Mouse (Mus musculus) mouse trophoblast stem cell (cell line): ENCODE data around the gene Kcnip4.

Experiments
- in situ Hi-C, 2 experiments: fragments of 300-500 bp; cut with MseI, MboI; formaldehyde crosslinking; loops; 2 replicates in 1 of 2; 3 replicates in 1 of 2; pipeline ENCODE4 v1.15.1; 2025

Kcnip4 gene

DNA sequence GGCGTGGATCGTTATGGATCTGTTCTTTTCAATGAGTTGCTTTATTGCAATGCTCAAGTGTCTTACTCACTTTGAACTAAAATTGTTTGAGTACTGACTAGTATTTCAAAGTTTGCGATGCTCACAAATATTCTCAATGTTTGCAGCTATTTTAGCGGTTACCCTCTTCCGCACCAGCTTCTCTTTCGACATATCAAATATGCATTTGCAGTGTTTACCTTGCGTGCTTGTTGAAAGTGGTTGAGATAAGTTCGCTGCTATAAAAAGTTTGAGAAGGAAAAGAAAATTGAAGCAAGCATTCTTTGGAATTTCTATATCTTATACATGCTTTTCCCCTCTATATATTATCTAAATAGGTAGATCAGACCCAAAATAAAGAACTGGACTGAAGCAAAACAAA, 634.5 kb downstream of the Kcnip4 start:
- in situ Hi-C loops, result no loop called here

DNA sequence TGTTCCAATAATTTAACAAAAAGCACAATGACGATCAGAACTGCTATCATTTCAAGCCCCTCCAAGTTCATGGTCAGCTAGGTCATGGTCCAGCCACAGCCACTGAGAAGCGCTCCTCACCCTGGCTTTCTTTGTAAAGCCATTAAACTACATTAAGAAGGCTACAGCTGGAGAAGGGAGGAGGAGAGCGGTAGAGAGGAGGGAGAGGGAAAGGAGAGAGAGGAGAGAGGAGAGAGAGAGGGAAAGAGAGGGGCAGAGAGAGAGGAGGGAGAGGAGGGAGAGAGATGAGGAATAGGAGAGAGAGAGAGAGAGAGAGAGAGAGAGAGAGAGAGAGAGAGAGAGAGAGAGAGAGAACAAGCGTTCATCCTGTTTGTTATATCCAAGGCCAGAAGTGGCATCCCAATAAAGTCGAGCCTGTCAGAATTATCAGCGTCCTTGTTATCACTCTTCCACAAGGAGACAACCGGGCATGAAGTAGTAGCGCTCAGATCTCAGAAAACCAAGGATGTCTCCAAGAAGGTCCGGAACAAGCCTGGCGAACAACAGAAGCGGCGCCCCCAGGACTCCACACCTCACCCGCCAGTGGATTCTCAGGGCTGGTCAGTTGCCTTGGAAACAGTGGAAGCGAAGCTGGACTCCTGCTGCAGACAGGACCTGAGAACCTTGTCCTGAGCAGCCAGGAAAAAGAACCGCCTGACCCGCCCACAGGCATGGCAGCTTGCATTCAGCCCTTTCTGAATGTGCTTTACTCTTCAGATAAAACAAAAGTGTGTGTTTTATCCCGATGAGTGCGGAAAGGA, 635.1 kb downstream of the Kcnip4 start:
- in situ Hi-C loops, result no loop called here

DNA sequence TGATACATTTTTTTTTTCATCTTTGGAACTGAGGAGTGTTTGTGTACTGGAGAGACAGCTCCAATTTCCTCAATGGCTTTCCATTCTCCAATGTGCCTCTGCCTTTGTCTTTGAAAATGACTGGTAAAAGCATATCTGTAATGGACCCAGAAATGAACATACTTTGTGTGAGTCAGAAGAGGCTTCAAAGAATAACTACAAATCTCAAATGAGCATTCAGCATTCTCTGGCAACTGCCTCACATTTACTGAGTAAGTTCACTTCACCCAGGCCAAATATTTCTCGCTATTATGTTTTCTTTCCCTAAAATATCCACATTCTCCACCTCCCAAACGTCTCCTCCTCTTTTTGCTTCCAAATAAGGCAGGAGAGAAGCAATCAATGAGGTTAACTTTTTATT, 646.6 kb downstream of the Kcnip4 start:
- in situ Hi-C loops, result no loop called here

DNA sequence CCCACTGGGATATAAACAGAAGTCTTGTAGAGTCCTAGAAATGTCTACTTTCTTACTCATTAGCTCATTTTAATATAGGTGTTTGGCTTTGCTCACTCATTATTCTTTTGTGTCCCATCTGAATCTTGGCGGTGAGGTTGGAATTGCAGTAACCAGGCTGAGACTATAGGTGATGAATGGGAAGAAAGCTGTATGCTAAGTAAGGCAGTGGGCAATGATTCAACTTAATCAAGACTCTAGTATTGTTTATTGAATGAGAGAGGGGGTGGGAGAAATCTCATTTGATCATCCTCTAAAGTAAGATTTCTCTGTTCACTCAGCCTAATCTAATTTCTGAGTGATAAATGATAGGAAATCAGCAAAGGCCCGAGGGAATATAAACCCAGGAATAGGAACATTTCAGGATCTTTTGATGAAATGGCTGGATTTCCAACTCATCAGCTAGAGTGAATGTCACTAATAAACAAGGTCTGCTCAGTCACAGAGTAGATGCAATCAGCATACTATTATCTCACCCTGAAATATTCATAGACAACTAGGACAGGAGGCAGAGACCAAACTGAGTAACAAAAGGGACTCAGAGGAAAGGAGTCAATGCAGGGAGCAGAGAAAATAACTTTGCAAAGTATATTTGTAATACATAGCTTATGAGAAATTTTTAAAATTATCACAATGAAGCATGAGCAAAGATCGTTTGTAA, 660.3 kb downstream of the Kcnip4 start:
- in situ Hi-C loops, result no loop called here

DNA sequence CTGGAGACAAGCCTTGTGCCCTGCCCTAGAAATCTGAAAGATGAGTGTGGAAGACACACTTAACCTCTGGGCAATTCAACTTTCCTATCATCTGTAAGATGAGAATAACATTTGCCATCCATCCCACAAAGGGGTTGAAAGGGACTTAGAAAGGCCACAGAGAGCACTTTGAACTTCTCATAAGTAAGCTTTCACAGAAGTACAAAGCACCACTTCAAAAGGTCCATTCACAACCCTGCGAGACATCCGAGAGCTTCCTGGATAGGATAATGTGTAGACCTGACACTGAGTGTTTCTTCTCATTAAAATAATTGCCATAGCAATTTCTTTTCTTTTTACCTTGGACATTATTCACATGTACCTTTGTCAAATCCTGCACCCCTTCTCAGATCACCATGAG, 683.7 kb downstream of the Kcnip4 start:
- in situ Hi-C loops, result no loop called here

DNA sequence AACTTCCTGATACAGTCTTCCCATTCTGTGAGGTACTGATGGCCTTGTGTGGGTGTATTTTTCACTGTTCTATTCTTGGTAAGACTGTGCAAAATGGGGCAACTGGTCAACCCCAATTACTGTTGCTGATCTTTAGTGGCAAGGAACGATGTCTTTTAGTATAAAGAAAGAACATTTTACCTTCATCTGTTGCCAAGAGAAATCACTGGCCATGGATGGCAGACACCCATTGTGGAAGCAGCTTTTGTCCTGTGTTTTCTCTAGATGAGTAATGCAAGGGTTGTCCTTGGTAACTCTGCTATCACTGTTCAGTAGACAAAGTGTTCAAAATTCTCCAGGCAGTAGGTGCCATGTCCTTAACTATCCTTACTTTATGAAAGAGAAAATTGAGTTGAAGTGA, 729.2 kb downstream of the Kcnip4 start:
- in situ Hi-C loops, result no loop called here

DNA sequence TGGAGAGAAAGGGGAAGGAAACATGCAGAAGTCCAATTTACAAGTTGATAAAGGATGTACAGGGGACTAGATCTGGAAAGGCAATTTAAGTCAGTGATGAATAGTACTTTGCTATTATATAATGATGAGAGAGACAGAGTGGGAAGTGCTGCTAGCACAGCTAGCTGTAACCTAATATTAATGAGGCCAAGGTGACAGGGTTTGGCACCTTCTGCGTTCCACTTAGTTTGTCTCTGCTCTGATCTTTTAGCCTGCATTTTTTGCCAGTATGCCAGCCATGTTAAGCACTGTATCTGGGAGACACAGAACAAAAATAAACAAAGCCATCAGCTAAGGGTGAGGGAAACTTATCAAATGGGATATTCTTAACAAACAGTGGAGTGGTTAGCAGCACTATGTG, 745.3 kb downstream of the Kcnip4 start:
- in situ Hi-C loops, result no loop called here

DNA sequence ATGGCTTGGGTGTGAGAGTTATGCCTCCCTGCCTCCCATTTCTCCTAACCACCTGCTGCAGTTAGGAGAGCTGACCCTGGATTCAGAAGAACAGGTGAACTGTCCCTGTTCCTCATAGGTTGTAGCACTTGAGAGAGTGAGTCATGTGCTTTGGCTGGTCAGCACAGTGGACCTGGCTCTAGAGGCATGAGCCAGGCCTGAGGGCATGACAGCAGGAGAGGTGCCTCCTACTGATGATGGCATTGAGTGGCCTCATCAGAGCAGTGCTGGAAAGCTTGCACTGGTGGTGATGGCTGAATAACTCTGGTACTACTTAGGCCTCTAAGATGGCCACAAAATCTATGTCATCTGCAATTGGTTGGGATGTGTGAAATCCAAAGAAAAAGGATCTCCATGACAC, 776.1 kb downstream of the Kcnip4 start:
- in situ Hi-C loops, result loop anchor here (25.0 kb wide), 1 partner anchor 311 kb away; no protein-coding TSS in a partner anchor

DNA sequence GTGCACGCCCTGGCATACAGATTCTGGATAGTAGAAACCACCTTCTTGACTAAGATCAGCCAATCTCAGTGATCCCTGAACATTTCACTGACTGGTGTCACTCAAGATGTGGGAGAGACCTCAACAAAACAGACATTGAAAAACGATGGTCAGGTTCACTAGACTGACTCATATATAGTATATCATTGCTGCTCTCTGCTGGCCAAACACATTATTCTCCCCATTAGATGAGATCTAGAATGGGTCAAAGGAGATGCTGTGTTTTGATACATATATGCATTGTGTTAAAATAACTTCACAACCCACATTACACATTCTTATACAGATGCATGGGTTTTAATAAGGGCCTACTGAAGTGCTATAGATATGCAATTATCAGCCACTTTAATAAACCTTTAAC, 787.1 kb downstream of the Kcnip4 start:
- in situ Hi-C loops, result loop anchor here (25.0 kb wide), 1 partner anchor 300 kb away; no protein-coding TSS in a partner anchor

DNA sequence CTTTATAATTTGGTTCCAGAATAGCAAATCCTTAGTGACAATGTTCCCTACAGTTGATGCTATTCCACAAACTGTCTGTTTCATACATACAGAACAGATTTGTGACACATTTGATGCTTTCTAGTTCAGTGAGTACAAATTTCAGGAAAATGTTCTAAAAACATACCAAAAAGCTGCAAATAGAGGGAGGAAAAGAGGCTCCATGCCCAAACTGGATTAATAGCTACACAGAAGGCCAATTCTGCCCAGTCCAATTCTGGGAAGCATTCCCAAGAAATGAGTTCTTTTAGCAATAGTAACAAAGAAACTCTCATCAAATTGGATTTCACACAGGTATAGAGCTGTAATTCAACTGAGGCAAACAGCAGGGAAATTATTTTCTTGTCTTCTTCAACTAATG, 806.5 kb downstream of the Kcnip4 start:
- in situ Hi-C loops, result no loop called here

DNA sequence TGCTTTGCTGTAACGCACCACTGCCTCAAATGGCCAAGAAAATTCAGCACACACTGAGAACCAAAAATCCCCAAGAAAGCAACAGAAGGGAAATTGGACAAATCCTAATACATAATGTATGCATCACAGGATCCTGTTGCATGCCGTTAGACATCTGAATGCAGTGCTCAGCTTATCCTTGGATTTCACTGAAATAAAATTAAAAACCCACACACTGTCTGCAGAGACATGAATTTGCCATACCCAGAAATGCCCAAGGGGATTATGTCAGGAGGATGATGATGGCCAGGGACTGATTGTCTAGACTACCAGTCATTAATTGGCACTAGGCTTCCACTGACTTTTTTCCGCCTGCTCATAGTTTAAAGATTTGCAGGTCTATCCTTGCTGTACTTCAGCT, 818.7 kb downstream of the Kcnip4 start:
- in situ Hi-C loops, result no loop called here

DNA sequence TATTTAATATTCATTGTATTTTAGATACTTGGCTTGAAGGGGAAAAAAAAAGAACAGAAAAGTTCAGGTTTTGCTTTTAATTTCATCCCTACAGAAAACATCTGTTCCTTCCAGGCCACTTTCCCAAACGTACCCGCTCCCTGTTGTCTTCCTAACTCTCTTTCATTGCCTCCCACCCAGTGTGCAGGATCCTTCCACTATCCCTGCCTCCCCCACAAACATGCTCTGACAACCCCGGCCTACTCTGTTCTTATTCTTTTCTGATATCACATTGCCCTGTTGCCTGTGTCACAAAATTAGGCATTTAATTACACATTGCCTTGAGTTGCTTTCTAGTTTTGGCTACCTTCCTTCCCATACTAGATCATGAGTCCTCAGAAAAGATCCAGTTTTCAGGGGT, 837.6 kb downstream of the Kcnip4 start:
- in situ Hi-C loops, result no loop called here

DNA sequence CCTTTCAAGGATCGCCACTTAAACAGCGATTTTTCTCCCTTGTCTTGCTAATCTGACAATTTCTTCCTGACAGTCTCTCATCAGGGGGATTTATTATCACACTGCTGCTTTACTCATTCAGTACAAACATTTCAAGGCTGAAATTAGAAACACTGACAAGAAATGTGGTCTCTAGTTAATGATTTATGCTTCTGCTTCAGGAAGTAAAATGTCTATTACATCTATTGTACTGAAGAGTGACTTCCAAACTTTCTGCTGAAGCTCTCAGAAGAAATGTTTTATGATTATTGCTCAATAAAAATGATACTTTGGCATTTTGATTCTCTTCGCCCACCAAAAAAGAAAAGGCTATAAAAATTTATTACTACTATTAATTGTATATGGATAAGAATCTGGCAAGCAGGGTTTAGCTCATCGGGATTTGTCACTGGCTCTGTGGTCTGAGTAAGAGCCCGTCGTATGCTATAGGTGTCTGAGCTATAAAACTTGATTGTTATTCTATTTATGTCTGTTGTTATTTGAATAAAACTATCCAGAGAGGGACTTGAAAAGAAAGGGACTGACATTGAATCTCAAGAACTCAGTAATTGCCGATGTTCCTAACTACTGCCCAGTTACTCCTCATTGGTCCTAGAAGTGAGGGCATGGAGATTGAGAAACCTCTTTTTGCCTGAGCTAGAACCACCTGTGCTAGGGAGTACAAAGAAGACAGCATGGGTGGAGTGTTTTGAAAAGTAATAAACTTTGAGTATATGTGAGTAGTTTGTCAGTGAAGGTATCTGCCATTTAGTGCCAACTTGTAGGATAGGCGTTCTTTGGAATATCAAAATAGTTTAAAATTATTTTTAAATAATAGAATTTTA, 844.7 kb downstream of the Kcnip4 start:
- in situ Hi-C loops, result no loop called here

DNA sequence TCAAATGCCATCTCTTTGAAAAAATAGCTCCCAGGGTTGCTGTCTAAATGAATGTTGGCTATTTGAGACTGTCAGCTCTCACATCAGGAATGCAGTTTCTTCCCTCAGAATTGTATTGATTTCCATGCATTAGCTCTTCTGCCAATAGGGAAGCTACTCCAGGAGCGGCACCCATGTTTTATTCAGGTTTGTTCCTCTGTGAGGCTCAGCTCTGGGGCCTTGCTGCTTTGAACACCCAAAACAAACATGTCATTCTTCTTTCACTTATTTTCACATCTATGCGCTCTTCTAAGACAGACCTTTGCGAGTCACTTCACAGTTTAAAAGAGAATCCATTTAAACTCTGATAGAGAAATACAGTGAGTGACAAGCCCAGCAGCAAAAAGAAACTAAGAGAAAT, 862.2 kb downstream of the Kcnip4 start:
- in situ Hi-C loops, result no loop called here

DNA sequence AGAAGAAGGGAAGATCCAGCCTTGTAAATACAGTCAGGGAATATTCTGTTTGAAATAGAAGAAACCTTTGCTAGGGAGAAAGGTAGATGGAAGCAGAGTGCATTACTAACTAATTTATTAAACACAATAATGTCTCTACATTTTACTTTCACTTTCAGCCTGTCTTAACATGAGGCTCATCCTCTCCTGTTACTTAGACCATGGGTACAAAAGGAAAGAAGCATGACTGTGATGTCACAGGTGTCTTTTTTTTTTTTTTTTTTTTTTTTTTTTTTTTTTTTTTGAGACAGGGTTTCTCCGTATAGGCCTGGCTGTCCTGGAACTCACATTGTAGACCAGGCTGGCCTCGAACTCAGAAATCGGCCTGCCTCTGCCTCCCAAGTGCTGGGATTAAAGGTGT, 864.7 kb downstream of the Kcnip4 start:
- in situ Hi-C loops, result no loop called here

DNA sequence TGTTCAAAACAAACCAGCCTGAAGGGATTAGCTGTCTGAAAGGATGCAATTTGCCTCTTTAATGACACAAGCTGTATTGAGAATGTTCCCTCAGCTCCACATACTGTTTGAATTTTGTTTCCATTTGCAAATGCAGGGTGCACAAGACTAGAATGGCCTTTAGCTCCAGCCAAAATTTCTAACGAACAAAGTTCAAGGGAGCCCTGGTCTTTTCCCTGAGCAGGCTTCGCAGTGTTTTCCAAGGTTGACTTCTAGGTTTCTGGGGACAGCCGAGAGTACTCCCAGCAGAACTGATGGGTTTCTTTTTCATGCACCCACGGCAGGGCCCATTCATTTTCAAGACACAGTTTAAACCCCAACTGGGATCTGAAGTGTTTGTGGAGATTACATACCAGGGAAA, 874.2 kb downstream of the Kcnip4 start:
- in situ Hi-C loops, result no loop called here

DNA sequence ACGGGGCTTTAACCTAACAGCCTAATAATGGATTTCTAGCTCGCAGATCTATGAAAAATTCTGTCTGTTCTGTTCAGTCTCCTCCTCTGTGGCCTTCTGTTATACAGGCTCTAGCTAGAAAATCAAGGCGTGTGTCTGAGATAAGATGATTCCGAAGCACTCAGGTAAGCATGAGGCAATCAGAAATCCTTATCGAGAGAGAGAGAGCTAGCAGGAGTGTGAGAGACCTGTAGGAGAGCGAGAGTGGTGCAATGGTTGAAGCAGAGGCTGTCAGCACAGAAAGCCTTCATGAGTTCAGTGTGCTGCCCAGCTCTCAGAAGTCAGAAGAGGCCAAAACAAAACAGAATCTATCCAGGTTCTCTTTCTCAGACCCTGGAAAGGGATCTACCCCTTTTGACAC, 888.0 kb downstream of the Kcnip4 start:
- in situ Hi-C loops, result no loop called here

DNA sequence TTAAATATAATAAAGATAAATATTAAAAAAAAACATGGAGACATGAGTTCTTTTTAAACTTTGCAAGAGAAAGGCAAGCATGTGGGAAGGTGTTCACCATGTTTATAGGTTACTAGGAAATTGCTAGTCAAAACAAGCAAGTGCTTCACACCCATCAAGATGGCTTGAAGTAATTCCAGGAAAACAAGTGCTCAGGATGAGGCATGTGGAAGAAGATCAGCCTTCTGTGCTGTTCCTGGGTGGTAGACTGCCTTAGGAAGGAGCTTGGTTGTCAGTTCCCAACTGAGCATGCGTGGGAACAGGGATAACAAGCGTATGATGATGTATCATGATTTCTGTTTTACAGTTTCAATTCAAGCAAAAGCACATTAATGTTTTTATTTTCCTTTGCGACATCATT, 891.1 kb downstream of the Kcnip4 start:
- in situ Hi-C loops, result no loop called here

DNA sequence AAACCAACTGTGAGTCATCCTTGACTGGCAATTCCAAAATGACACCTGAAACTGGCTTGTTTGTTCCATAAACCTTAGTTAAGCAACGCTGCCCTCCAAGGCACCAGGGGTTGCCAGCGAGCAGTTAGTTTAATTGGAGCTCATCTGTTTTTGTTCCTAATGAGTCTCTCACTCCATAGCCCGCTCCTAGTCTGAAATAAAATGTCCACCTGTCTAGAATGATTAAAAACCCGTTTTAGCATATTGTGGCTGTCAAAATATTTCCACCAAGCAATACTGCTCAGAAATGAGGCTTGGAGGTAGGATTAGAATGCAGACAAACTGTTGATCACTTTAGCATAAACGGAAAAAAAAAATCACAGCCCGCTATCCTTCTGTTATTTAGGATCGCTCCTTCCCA, 901.3 kb downstream of the Kcnip4 start:
- in situ Hi-C loops, result no loop called here

DNA sequence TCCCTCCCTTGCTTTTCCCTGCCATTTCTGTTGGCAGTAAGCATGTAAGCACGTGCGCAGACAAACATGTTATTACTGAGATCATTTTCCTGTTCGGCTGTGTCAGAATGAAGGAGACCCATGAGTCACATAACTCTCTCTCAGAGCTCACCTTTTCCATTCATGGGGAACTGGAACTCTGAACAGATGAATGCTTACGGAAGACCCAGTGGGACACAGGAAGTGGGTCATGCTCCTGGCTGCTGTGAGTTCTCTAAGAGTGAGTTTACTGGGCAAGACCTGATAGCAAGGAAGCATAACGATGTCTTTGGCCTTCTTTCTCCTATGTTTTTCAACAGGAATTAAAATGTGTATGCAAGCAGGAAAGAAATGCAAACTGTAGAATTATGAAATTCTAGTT, 917.8 kb downstream of the Kcnip4 start:
- in situ Hi-C loops, result no loop called here

DNA sequence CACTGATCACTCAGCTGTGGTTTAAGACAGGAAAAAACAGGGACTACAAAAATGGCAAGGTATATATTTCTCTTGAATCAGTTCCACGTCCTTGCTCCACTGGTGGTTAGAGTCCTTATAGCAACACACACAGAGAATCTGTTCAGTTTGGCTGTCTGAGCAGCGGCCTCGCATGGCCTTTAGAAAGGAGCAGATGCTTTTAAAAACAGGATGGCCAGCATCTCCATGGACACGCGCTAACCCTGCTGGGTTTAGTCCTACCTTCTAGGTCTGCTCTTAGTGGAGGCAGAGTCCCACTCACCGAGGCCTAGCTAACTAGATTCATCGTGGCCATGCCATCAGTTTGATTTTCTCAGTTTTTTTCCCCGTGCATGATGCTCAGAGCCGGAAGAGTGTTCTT, 918.4 kb downstream of the Kcnip4 start:
- in situ Hi-C loops, result no loop called here

DNA sequence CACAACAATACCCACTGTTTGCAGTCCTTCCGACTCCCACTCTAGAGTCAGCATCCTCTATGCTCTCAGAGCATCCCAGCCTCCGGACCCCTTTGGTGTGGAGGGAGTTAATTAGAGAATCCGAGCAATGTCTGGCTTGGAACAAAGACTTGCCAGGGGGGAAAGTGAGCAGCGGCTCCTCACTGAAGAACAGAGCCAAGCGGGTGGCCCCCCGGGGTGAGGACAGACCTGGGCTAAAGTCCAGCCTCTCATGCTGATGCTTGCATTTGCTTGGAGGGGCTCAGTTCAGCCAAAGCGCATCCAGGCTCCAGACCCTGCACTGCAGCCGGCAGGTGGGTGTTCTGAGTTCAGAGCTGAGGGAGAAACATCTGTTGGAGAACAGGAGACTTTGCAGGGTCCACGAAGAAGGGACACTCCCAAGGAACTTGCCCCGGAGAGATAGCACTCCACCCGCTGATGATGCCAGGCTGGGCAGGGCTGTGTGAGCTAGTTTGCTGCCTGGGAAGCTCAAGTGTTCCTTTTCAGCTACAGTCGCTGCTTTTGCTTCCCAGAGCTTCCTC, 925.1 kb downstream of the Kcnip4 start:
- in situ Hi-C loops, result no loop called here
